Mouse (Mus musculus): ENCODE results near the gene Exd1. TPM values are rescaled to one million over a fixed set of nuclear protein-coding genes. Genes with fewer than 3 reads are reported as not detected.

Gene Exd1
- polyA plus RNA-seq (2017; shearing (Covaris generic)): 0.07 TPM

DNA sequence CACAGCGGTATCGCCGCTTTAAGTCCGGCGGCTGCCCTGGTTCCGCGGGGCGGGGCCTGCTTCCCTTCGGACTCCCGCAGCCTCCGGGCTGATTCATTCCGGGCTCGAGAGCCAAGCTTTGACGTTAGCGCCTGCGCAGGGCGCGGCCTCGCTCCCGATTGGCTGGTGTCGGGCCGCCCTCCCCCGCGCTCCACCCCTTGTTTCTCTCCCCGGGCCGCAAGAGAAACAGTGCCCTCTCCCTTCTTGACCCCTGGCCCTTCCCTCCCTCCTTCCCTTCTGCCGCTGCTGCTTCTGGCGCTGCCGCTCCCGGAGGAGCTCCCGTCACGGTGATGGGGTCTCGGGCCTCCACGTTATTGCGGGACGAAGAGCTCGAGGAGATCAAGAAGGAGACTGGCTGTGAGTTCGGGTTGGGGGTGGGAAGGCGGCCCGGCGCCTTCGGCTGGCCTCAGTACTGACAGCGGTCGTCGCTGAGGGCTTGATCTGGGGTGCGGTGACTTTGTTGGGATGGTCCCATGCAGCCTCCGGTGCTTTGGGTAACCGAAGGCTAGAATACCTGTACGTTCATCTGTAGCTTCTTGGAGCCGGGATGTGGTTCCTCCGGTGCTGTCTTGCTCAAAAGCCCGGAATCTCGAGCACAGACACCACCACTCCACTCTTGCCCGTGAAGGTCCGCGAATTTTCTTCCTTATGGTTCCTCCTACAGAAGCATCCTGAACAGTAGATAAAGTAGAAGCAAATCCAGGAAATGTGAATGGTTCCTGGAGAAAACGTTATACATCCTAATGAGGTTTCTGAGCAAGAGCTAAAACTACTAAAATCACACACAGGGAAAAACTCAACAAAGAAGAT lies at the start of gene Exd1, which contains the start of gene Chp1:
TSS of gene Exd1 (minus strand) at position 106 of the 849 bp plus-strand sequence.
TSS of gene Chp1 (plus strand) at position 176 of the 849 bp plus-strand sequence.

GRCm38 (mm10) chr2:119477571-119478396 lies 69.6 kb downstream of the Exd1 start, which contains the start of gene Ino80:
Gene Ino80, minus strand, starts transcription at chr2:119477687.

Other genes with a start within 250 kb of the Exd1 start
- not detected for gene Dll4, start 221.8 kb downstream of the Exd1 start, polyA plus RNA-seq (2017; shearing (Covaris generic))
- not detected for gene Chac1, start 196.4 kb downstream of the Exd1 start, polyA plus RNA-seq (2017; shearing (Covaris generic))
- 6.4 TPM for gene Ino80, start 69.9 kb downstream of the Exd1 start, polyA plus RNA-seq (2017; shearing (Covaris generic))
- gene Chp1, start 70 bp upstream of the Exd1 start, polyA plus RNA-seq (2017; shearing (Covaris generic)): 103 TPM
- 0.68 TPM for gene Nusap1, start 70.7 kb upstream of the Exd1 start, polyA plus RNA-seq (2017; shearing (Covaris generic))
- gene Oip5, start 70.8 kb upstream of the Exd1 start, polyA plus RNA-seq (2017; shearing (Covaris generic)): 0.93 TPM
- 9.8 TPM for gene Ndufaf1, start 115.2 kb upstream of the Exd1 start, polyA plus RNA-seq (2017; shearing (Covaris generic))
- gene Rtf1, start 127.4 kb upstream of the Exd1 start, polyA plus RNA-seq (2017; shearing (Covaris generic)): 94.2 TPM
- 0.25 TPM for gene Itpka, start 194.7 kb upstream of the Exd1 start, polyA plus RNA-seq (2017; shearing (Covaris generic))
- gene Ltk, start 212.8 kb upstream of the Exd1 start, polyA plus RNA-seq (2017; shearing (Covaris generic)): not detected
- 28.7 TPM for gene Rpap1, start 239.9 kb upstream of the Exd1 start, polyA plus RNA-seq (2017; shearing (Covaris generic))